Mouse (Mus musculus): Measurements from ENCODE around the gene Ankrd49.

Ankrd49 gene

DNA sequence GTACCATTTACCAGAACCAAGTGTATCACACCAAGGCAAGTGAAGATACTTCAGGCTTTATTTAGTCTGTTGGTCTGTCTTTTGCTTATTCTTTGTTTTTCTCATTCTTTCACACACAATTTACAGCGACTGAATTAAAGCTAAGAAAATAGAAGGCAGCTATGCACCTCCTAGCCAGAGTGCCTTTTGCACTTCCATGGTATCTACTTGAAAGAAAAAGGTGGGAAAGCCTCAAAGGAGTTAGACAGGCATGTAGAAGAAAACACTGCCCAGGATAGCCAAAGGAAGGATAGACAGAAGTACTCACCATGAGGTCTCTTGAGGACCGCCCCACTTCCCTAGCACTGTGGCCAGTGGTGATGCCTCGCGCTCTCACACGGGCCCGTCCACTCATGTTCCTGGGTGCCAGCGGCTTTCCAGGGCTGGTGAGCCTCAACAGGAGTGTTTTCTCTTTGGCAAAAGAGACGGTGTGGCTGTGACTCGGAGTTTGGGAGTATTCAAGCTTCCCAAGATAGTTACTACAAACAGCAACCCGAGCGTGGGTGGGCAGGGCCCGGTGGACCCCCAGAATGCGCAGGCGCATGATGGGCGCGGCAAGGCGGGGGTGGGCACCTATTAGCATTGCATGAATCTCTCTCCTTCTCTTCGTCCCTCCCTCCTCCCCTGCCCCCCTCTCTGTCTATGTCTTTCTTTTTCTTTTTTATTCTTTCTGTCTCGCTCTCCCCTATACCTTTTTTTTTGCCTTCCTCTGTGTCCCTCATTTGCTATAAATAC, 44.3 kb downstream of the Ankrd49 start, which contains the start of gene Piwil4:
TSS of gene Piwil4 (minus strand) at position 583 of the 774 bp plus-strand sequence.
- DNase-seq = no peak

DNA sequence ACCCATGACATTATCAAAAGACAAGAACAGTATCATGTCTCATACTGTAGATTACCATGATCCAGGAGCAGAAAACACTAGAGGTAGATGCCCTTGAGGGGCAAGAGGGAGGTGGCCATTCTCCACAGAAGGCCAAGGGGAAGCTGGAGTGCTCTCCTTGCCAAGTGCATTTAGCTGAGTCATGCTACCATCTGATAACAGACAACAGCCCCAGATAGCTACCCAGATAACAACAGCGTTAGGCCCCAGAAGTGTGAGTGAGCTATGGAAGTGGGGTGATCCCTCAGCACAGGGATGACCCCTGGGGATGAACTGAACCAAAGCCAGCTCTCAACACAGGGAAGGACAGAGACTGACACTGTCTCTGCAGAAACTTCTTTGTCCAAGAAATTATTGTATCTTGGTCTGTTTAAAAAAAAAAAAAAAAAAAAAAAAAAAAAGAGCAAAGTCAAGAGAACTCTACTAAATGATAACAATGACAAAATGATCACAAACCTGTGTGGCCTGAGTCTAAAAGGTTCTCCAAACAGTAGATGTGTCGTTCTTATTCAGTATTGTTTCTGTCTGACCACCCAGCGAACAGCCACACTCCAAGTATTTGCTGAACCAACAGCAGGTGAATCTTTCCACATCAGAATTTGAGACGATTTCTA, 45.0 kb downstream of the Ankrd49 start:
- DNase-seq = no peak

DNA sequence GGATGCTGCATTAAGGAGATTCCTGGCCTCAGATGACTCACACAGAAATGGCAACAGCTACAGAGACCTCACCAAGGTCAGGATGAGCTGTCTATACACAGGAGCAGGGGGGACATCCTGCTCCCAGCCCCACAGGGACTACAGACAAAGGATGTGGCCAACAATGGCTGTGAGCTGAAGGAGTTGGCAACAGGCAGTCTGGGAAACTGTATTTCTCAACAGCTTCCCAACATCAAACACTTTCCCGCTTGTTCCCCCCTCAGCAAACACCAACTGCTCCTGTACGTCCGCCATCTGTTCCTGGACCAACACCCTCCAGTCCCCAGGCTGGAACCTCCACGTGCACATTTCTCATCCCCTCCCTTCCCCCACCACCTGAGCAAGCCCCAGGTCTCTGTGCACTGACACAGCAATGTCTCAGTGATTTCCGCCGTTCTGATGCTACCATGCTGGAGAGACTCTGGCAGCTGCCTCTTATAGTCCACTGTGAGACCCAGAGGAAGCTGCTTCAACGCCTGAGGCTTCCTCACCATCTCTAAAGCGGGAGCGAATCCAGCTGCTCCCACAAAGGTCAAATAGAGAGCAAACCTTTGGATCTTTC, 53.6 kb downstream of the Ankrd49 start:
- DNase-seq = no peak
